In genomic region chr12:86994166-86994565, GRCm38 (mm10) we compare ENCODE assay signal across 19 mouse cellular contexts. TPM values are rescaled to one million over a fixed set of nuclear protein-coding genes. Genes with fewer than 3 reads are reported as not detected.
A peak's percentile ranks its signal among the peaks of the same experiment; 100 is the strongest.
DNase-seq lines count a peak whose midpoint lies in the region; ATAC-seq and TF ChIP-seq lines count a peak whose summit lies in the region.
"Had no signal": no experiment of that assay in that cellular context is flagged by ENCODE, and none has a peak within 500 bp of the region (broad histone marks: within the 10 kb centered on the region; RNA-seq: fewer than 3 reads in every experiment).

No protein-coding gene starts in this region.

- H3K9ac ChIP-seq in embryonic facial prominence, embryonic 14.5 days (ENCODE audit: low read depth, low read length) = no peak overlapping the region
- H3K9ac ChIP-seq: forebrain, postnatal 0 days; heart, embryonic 13.5 days; liver, postnatal 0 days had no signal

- H3K27ac ChIP-seq in embryonic facial prominence, embryonic 14.5 days (replicated peaks; ENCODE audit: low read depth, low read length) = no peak overlapping the region
- H3K27ac ChIP-seq in gastrocnemius, adult 2 months = no peak overlapping the region
- H3K27ac ChIP-seq: heart, embryonic 13.5 days had no signal

- no peak for TF ChIP-seq CTCF in gastrocnemius, adult 2 months (IDR thresholded peaks at IDR 0.05)

- intact Hi-C loops in gastrocnemius, adult 2 months (cut with DNase I) = loop anchor here (10.0 kb wide), 1 partner anchor 271 kb away; the partner anchor contains the start of genes Ahsa1 and Vipas39

- no peaks in the 10 kb centered on the region for H3K36me3 ChIP-seq in embryonic facial prominence, embryonic 14.5 days (ENCODE audit: control insufficient read depth, insufficient read depth, low read length)
- H3K36me3 ChIP-seq: heart, embryonic 13.5 days had no signal

- no peaks in the 10 kb centered on the region for H3K9me3 ChIP-seq in embryonic facial prominence, embryonic 14.5 days (ENCODE audit: control insufficient read depth, low read length)

- no peak for ATAC-seq in embryonic facial prominence, embryonic 14.5 days (ENCODE audit: low read depth)
- ATAC-seq: forebrain, postnatal 0 days; inflammation-experienced regulatory T-cells, adult 6 months; liver, postnatal 0 days had no signal

- H3K27me3 ChIP-seq in embryonic facial prominence, embryonic 14.5 days (replicated peaks; ENCODE audit: control insufficient read depth, insufficient read depth, low read length) = peaks cover 30% of the 10 kb centered on the region

- no peak overlapping the region for H3K4me3 ChIP-seq in embryonic facial prominence, embryonic 14.5 days (ENCODE audit: low read depth, low read length)
- H3K4me3 ChIP-seq in gastrocnemius, adult 2 months = no peak overlapping the region
- H3K4me3 ChIP-seq: erythroblast, embryonic 14.5 days; heart, embryonic 13.5 days had no signal

- H3K4me1 ChIP-seq in embryonic facial prominence, embryonic 14.5 days (ENCODE audit: control insufficient read depth, insufficient read depth, low read length) = peaks cover 8% of the 10 kb centered on the region; the same call in 1 of the 2 replicates

- 43% methylated on average over 4 of the region's 4 CpGs for WGBS in embryonic facial prominence, embryonic 14.5 days

- peak; percentile 43 for DNase-seq in adrenal gland, postnatal 14 days
- no peak for DNase-seq in adrenal gland, adult (ENCODE audit: inconsistent age in 2 of 2, low spot score in 1 of 2)
- DNase-seq in kidney, postnatal 25 days = peak; percentile 10 to 21
- DNase-seq in kidney, adult 18-20 months = no peak
- DNase-seq in Muller cell, postnatal 12 days (ENCODE audit: inconsistent ontology term) = peak; percentile 8
- peak; percentile 27 for DNase-seq in embryonic facial prominence, embryonic 14.5 days (ENCODE audit: low spot score)
- no peak for DNase-seq in frontal cortex, postnatal 36 days (ENCODE audit: low spot score in 2 of 2)
- no peak for DNase-seq in gastrocnemius, adult 2 months
- DNase-seq: cerebellum, postnatal 36 days; forebrain, postnatal 0 days; gastrocnemius, postnatal 25 days; liver, postnatal 0 days; right cerebral cortex, postnatal 25 days; thymus, postnatal 25 days had no signal

- H3K4me2 ChIP-seq in embryonic facial prominence, embryonic 14.5 days (ENCODE audit: low read depth, low read length) = no peak overlapping the region
- H3K4me2 ChIP-seq: heart, embryonic 13.5 days had no signal

RNA-seq across cellular contexts. Expression of gene Zdhhc22, which starts 3.9 kb away (rescaled TPM):
- total RNA-seq in adrenal gland, postnatal 14 days (2021) = 0.59 and 1.1 TPM in 2 replicates
- 2.3 and 3.2 TPM in 2 replicates for polyA plus RNA-seq in embryonic facial prominence, embryonic 14.5 days (2014; fragmentation: Nextera tagmentation; extraction: Ambion mirVana)
- total RNA-seq in gastrocnemius, adult 2 months (2021) = not detected
- total RNA-seq: gastrocnemius, postnatal 25 days; megakaryocyte, adult 5-6 weeks had no signal
- polyA plus RNA-seq: erythroblast, embryonic 14.5 days; liver, postnatal 0 days had no signal

RNA-seq across cellular contexts. Expression of gene Tmem63c, which starts 27.0 kb away (rescaled TPM):
- total RNA-seq in adrenal gland, postnatal 14 days (2021) = 1.3 and 1.4 TPM in 2 replicates
- polyA plus RNA-seq in embryonic facial prominence, embryonic 14.5 days (2014; fragmentation: Nextera tagmentation; extraction: Ambion mirVana) = 0.74 and 1.4 TPM in 2 replicates
- not detected for total RNA-seq in gastrocnemius, adult 2 months (2021)
- total RNA-seq: gastrocnemius, postnatal 25 days; megakaryocyte, adult 5-6 weeks; monocyte, adult 5-6 weeks had no signal
- polyA plus RNA-seq: erythroblast, embryonic 14.5 days; heart, embryonic 13.5 days; liver, postnatal 0 days had no signal

RNA-seq across cellular contexts. Expression of gene Cipc, which starts 47.3 kb away (rescaled TPM):
- 26.2 and 29.1 TPM in 2 replicates for total RNA-seq in adrenal gland, postnatal 14 days (2021)
- polyA plus RNA-seq in embryonic facial prominence, embryonic 14.5 days (2014; fragmentation: Nextera tagmentation; extraction: Ambion mirVana) = 21.4 and 23.3 TPM in 2 replicates
- 10 to 100 TPM; 32.2 to 33.8 TPM for total RNA-seq in gastrocnemius, adult 2 months (2021)

Comparison
In these comparisons a context has a peak if more than half of its experiments do, and no peak if none do; other contexts are left out.
1. DNase-seq: peak in adrenal gland, postnatal 14 days (single experiment), kidney, postnatal 25 days (2 of 2), Muller cell, postnatal 12 days (single experiment) and embryonic facial prominence, embryonic 14.5 days (single experiment); none in adrenal gland, adult (0 of 2), kidney, adult 18-20 months (single experiment), frontal cortex, postnatal 36 days (0 of 2) and gastrocnemius, adult 2 months (single experiment).